Mouse (Mus musculus) spleen, adult 2 months (tissue): Measurements from ENCODE around the gene Slco2a1.

Experiments used
- CTCF ChIP-seq: fragments of 200-500 bp; IDR thresholded peaks from 2 replicates; pipeline ENCODE4 v1.5.1; 2011; ENCODE audit warnings: mild to moderate bottlenecking, inconsistent platforms; ENCODE audit not compliant: insufficient read depth, insufficient read length, insufficient replicate concordance; ENCODE audit errors: extremely low read depth
- POLR2A ChIP-seq: fragments of 200-500 bp; IDR thresholded peaks from 2 replicates; pipeline ENCODE4 v1.6.1; 2011; ENCODE audit warnings: low read depth, low read length, inconsistent platforms

DNA sequence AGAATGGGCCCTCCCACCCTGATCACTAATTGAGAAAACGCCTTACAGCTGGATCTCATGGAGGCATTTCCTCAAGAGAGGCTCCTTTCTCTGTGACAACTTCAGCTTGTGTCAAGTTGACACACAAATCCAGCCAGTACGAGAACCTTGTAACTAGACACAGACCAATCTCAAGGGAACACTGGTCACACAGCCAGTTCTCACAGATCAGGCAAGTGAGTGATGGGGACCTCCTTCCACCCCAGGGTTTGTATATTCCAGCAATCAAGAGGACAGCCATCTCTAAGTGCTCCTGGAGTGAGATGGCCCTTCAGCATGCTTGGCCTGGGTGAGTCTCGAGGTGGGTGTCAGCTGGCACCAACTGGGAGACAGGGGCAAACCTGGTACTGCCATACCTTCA lies 32.6 kb upstream of the Slco2a1 start:
- TF ChIP-seq CTCF, result no peak
- TF ChIP-seq POLR2A, result no peak
